ENCODE assay signal across 33 mouse cellular contexts in the genomic region with DNA sequence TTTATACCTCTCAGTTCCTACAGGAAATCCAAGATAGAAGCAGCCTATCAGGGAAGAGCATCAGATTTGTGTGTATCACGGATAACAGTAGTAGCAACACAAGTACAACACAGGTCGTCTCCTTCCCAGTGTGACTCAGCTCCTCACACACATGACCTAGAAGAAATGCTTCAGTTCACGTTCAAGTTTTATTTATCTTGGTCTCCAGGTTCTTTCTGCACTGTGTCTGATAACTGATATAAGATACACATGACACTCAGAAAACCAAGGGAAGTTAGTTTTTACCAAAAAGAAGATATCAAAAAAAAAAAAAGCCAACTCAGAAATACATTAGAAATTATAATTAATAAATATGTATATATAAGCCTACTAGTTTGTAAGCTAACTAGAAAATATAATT.
"Had no signal": no experiment of that assay in that cellular context is flagged by ENCODE, and none has a peak within 500 bp of the region (broad histone marks: within the 10 kb centered on the region; RNA-seq: fewer than 3 reads in every experiment).

No protein-coding gene starts in this region.

- H3K9ac ChIP-seq: heart, embryonic 12.5 days; heart, embryonic 13.5 days; heart, embryonic 15.5 days; hindbrain, embryonic 12.5 days; hindbrain, embryonic 13.5 days; hindbrain, embryonic 14.5 days; hindbrain, embryonic 15.5 days; intestine, embryonic 15.5 days; kidney, embryonic 15.5 days had no signal

- H3K36me3 ChIP-seq: heart, embryonic 12.5 days; heart, embryonic 13.5 days; heart, embryonic 15.5 days; hindbrain, embryonic 10.5 days; hindbrain, embryonic 12.5 days; hindbrain, embryonic 13.5 days; hindbrain, embryonic 15.5 days; intestine, embryonic 15.5 days; kidney, embryonic 15.5 days had no signal

- H3K4me3 ChIP-seq: heart, embryonic 12.5 days; heart, embryonic 13.5 days; heart, embryonic 15.5 days; hindbrain, embryonic 10.5 days; hindbrain, embryonic 12.5 days; hindbrain, embryonic 13.5 days; hindbrain, embryonic 15.5 days; intestine, embryonic 15.5 days; kidney, embryonic 15.5 days; layer of hippocampus, adult 2 months; left cerebral cortex, adult 2 months had no signal

- DNase-seq: heart, postnatal 10 days; heart, postnatal 14 days; heart, postnatal 36 days; heart, postnatal 4 days; kidney, adult 18-20 months; kidney, adult 2 months; kidney, adult 8-10 months; kidney, adult 9 months; kidney, postnatal 10 days; kidney, postnatal 14 days; kidney, postnatal 25 days; kidney, postnatal 36 days; kidney, postnatal 4 days; layer of hippocampus, adult 9-11 months; layer of hippocampus, postnatal 36 days had no signal

- H3K27me3 ChIP-seq: heart, embryonic 12.5 days; heart, embryonic 13.5 days; heart, embryonic 15.5 days; hindbrain, embryonic 12.5 days; hindbrain, embryonic 13.5 days; hindbrain, embryonic 15.5 days; intestine, embryonic 15.5 days; kidney, embryonic 15.5 days had no signal

- H3K9me3 ChIP-seq: heart, embryonic 12.5 days; heart, embryonic 13.5 days; heart, embryonic 15.5 days; hindbrain, embryonic 10.5 days; hindbrain, embryonic 12.5 days; hindbrain, embryonic 13.5 days; hindbrain, embryonic 15.5 days; intestine, embryonic 15.5 days; kidney, embryonic 15.5 days had no signal

- H3K4me1 ChIP-seq: heart, embryonic 12.5 days; heart, embryonic 13.5 days; heart, embryonic 15.5 days; hindbrain, embryonic 10.5 days; hindbrain, embryonic 12.5 days; intestine, embryonic 15.5 days; kidney, embryonic 15.5 days had no signal

- H3K27ac ChIP-seq: heart, embryonic 13.5 days; heart, embryonic 15.5 days; hindbrain, embryonic 10.5 days; hindbrain, embryonic 12.5 days; hindbrain, embryonic 13.5 days; hindbrain, embryonic 14.5 days; hindbrain, embryonic 15.5 days; hindbrain, postnatal 0 days; intestine, embryonic 15.5 days; kidney, embryonic 15.5 days; kidney, postnatal 0 days; layer of hippocampus, adult 2 months; left cerebral cortex, adult 2 months had no signal

- ATAC-seq: hindbrain, embryonic 16.5 days; hindbrain, postnatal 0 days; inflammation-experienced regulatory T-cells, adult 6 months; intestine, embryonic 15.5 days; intestine, embryonic 16.5 days; intestine, postnatal 0 days had no signal

- H3K4me2 ChIP-seq: heart, embryonic 12.5 days; heart, embryonic 13.5 days; heart, embryonic 15.5 days; hindbrain, embryonic 12.5 days; hindbrain, embryonic 13.5 days; hindbrain, embryonic 14.5 days; hindbrain, embryonic 15.5 days; intestine, embryonic 15.5 days; kidney, embryonic 15.5 days had no signal
